Mouse (Mus musculus): ENCODE data around the gene Psmc6. TPM values are rescaled to one million over a fixed set of nuclear protein-coding genes. Genes with fewer than 3 reads are reported as not detected.

The Psmc6 gene
- total RNA-seq (2021), result 10 to 100 TPM; 98.8 to 99.6 TPM
- long read RNA-seq, experiment 1, transcript Psmc6-201 (14 exons, 2,234 nt), result major isoform, 37 of 45 reads
- long read RNA-seq, experiment 1, partial matches to known transcripts, result 5 of 45 reads
- long read RNA-seq, experiment 1, other reads (novel, unspliced or antisense), result 3 of 45 reads
- long read RNA-seq, experiment 2, transcript Psmc6-201 (14 exons, 2,234 nt), result major isoform, 69 of 75 reads
- long read RNA-seq, experiment 2, partial matches to known transcripts, result 1 of 75 reads
- long read RNA-seq, experiment 2, other reads (novel, unspliced or antisense), result 5 of 75 reads

DNA sequence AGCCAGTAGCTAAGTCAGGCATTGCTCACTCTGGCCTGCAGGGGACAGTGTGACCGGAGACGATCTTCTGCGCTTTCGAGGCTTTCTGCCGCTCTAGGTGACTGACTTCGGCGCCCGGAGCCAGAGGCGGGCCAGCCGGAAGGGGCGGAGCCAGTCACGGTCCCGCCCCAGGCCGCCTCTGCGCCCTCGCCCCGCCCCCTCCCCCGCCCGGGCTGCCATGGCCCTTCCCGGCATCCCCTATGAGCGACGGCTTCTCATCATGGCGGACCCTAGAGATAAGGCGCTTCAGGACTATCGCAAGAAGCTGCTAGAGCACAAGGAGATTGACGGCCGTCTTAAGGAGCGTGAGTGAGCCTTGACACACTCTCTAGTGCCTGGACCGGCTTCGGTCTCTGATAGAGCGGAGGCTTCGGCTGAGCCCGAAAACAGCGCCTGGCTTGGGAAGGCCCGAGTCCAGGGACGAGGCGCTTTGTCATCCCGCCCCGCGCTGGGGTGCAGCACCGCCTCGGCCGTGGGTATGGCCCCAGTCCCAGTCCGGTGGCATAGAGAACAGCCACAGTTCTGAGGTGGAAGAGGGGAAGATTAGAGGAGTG lies at the start of gene Psmc6:
Gene Psmc6, plus strand, starts transcription at position 200 of the 593 bp plus-strand sequence.
- peak within 1 kb of the TSS; percentile 90 for H3K4me3 ChIP-seq
- peak; percentile 84 for TF ChIP-seq CTCF (conservative IDR thresholded peaks at IDR 0.05)
- DNase-seq (ENCODE audit: low spot score in 2 of 2), result peak; percentile 87 to 89
- peak within 1 kb of the TSS; percentile 94 for H3K27ac ChIP-seq

- no peak for DNase-seq (ENCODE audit: low spot score in 2 of 2)
- TF ChIP-seq CTCF (conservative IDR thresholded peaks at IDR 0.05), result no peak
- no peak overlapping the region for H3K4me3 ChIP-seq
- no peak overlapping the region for H3K27ac ChIP-seq
Measured at GRCm38 (mm10) chr14:45282066-45282465, 47.5 kb upstream of the Psmc6 start.

DNA sequence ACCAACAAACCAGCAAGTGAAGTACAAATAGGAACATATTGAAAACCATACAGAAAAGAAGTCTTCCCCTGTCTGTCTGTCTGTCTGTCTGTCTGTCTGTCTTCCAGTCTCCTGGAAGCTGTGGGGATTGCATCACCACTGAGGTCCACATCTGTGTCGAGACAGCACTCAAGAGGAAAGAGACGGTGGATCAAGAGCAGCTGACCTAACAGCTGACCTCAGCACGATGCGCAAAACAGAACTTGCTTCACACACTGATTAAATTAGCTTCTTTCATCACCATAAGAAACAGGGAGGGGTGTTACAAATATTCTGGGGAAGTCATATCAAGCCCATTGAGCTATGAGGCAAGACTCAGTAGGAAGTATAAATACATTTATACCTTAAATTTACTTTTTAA lies 38.0 kb upstream of the Psmc6 start:
- Histone ChIP-seq H3K4me3 (no peak overlapping the region), H3K27ac (no peak overlapping the region)
- no peak for DNase-seq (ENCODE audit: low spot score in 2 of 2)
- no peak for TF ChIP-seq CTCF (conservative IDR thresholded peaks at IDR 0.05)

DNA sequence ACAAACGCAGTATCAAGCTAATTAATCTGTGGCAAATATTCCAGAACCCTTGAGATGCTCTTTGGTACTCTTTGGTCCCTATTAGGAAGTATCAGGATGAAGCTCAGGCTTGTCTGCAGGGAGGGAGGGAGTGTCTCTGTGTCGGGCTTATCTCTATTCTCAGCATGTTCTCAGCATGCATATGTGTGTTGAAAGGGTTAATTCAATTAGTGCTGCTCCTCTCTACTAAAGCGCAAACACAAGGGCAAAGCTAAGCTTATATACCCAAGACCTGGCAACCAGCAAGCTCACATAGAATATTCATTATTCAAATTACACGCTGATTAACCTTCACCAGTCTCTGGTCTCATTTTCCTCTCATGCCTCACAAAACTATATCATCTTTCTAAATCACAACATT lies 25.6 kb upstream of the Psmc6 start:
- no peak for DNase-seq (ENCODE audit: low spot score in 2 of 2)
- no peak for TF ChIP-seq CTCF (conservative IDR thresholded peaks at IDR 0.05)
- no peak overlapping the region for H3K4me3 ChIP-seq
- no peak overlapping the region for H3K27ac ChIP-seq

GRCm38 (mm10) chr14:45304389-45304788 lies 25.2 kb upstream of the Psmc6 start:
- Histone ChIP-seq H3K27ac (no peak overlapping the region), H3K4me3 (no peak overlapping the region)
- TF ChIP-seq CTCF (conservative IDR thresholded peaks at IDR 0.05), result peak; percentile 64
- DNase-seq (ENCODE audit: low spot score in 2 of 2), result no peak

GRCm38 (mm10) chr14:45305852-45306251 lies 23.7 kb upstream of the Psmc6 start:
- Histone ChIP-seq H3K4me3 (no peak overlapping the region), H3K27ac (no peak overlapping the region)
- DNase-seq (ENCODE audit: low spot score in 2 of 2), result no peak
- TF ChIP-seq CTCF (conservative IDR thresholded peaks at IDR 0.05), result no peak

GRCm38 (mm10) chr14:45307630-45308328 lies 21.8 kb upstream of the Psmc6 start:
- TF ChIP-seq CTCF (conservative IDR thresholded peaks at IDR 0.05), result no peak
- Histone ChIP-seq H3K4me3 (no peak overlapping the region), H3K27ac (no peak overlapping the region)
- no peak for DNase-seq (ENCODE audit: low spot score in 2 of 2)

DNA sequence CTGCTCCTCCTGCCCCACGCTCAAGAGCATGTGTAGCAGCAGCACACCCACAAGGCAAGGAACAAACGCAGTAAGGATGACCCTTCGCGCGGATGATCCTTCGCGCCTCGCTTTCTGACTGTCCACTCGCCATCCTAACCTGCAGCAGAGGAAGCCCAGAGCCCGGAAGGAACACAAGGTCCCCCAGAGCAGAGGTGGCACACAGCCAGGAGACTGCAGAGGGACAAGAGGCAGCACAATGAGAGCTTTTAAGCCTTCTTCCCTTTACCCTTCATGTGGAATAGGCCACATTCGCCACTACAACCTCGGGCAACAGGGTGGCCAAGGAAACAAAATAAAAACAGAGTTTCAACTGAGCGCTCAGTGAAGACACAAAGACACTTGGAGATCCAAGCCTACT lies 19.9 kb upstream of the Psmc6 start:
- Histone ChIP-seq H3K27ac (no peak overlapping the region), H3K4me3 (no peak overlapping the region)
- DNase-seq (ENCODE audit: low spot score in 2 of 2), result no peak
- no peak for TF ChIP-seq CTCF (conservative IDR thresholded peaks at IDR 0.05)

- no peak for DNase-seq (ENCODE audit: low spot score in 2 of 2)
- Histone ChIP-seq H3K27ac (no peak overlapping the region), H3K4me3 (no peak overlapping the region)
- TF ChIP-seq CTCF (conservative IDR thresholded peaks at IDR 0.05), result no peak
Measured at GRCm38 (mm10) chr14:45310101-45310500, 19.5 kb upstream of the Psmc6 start.

DNA sequence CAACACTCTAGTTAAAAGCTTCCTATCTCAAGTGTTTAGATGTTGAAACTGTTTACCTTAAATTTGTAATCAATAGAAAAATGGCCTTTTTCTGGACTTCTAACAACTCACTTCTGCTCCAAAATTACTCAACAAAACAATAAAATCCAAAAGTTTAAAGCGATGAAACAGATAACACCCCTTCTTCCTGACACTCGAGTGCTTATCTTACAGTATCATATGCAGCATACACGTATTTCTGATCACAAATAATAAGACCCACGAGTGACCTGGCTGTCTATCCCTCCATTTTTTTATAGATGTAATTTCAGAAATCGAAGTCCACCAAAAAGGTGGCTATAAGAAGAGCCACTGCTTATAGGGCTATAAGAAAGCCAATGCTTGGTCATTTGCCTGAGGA lies 12.7 kb upstream of the Psmc6 start:
- H3K4me3 ChIP-seq, result peak overlapping the region; percentile 94
- TF ChIP-seq CTCF (conservative IDR thresholded peaks at IDR 0.05), result no peak
- no peak for DNase-seq (ENCODE audit: low spot score in 2 of 2)
- H3K27ac ChIP-seq, result 0 out of 2 replicates have a peak overlapping the region, but pooled peaks have one; percentile 99

DNA sequence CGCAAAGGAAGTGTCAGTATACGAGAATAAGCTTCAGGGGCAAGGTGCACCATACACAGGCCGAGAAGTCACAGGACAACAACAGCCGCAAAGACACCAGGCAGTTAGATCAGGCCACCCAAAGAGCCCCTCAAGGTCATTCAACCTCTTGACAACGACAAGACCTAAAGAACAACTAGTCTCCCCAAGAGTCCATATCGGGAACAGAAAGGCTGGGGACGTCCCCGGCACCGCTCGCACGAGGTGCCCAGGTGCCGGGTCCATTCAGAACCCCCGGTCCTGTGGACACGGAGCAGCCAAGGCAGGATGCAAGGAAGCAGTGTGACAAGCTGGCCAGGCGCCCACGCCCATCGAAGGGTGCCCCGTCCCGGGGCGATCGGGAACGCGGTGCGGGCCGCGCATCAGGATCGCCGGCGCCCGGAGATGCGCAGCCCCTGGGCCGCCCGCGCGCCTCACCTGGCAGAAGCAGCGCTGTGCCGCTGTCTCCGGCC lies 11.6 kb upstream of the Psmc6 start:
- peak overlapping the region; percentile 94 for H3K4me3 ChIP-seq
- H3K27ac ChIP-seq, result peak overlapping the region; percentile 99
- DNase-seq (ENCODE audit: low spot score in 2 of 2), result no peak
- TF ChIP-seq CTCF (conservative IDR thresholded peaks at IDR 0.05), result no peak

GRCm38 (mm10) chr14:45318426-45319236 lies 11.0 kb upstream of the Psmc6 start, which contains the start of gene Ero1l:
Gene Ero1l, minus strand, starts transcription at chr14:45318771.
- Histone ChIP-seq H3K4me3 (peak within 1 kb of the TSS; percentile 94), H3K27ac (peak within 1 kb of the TSS; percentile 99)
- no peak for TF ChIP-seq CTCF (conservative IDR thresholded peaks at IDR 0.05)
- peak; percentile 72 to 78 for DNase-seq (ENCODE audit: low spot score in 2 of 2)
